Mouse (Mus musculus) spleen, postnatal 4 days (tissue): ENCODE results near the gene Glrx2.
A peak's percentile ranks its signal among the peaks of the same experiment; 100 is the strongest.

ENCODE experiments used
- DNase-seq, 2 experiments: peaks; one replicate each; pipeline ENCODE4 v3.0.0; 2022; ENCODE audit warnings: low spot score in 2 of 2

Glrx2 gene

DNA sequence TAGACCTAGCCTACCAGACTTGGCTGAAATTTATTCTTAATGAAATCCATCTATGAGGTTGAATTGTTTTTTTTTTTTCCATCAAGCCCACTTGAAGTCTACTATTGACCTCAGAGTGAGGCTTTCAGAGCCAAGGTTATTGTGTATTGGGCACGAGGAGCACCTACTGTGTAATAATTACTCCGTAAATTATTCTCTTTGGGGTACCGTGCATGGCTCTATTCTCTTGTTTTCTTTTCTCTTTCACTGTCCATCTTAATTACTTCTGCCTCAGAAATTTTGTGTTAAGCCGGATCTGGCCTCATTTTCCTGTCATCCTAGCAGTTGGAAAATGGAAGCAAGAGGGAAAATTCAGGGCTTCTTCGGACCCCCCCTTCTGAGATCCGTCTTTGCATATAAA lies 26.0 kb downstream of the Glrx2 start:
- DNase-seq = no peak

DNA sequence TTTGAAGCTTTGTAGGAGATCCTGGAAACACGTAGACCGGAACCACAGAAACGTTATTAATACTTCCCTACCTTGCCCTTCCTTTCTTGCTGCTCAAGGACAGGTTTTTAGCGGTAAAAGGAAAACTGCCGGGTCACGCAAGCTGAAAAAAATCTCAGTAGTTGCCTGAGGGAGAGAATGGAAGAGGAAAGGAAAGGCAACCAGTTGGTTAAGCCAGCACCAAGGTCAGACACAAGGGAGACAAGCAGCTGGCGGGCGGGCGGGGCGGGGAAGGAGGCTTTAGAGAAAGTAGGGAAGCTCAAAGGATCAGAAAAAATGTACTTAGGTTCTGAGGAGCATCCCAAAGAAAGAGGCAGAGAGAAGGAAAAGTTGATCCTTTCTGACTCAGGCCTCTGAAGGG lies 29.7 kb downstream of the Glrx2 start:
- peak in 1 of 2 experiments; percentile 20 for DNase-seq

DNA sequence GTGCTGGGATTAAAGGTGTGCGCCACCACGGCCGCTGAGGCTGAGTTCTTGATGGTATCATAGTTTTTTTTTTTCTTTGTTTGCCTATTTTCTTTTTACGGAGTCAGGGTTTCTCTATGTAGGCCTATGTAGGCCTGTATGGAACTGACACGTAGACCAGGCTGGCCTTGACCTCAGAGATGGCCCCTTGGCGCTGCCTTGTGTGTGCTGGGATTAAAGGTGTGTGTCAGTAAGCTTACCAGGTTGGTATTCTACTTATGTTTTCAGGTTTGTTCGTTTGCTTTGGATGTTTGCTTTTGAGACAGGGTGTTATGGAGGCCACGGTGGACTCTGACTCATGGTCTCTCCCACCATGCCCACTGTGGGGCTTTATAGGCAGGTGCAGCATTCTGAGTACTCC lies 46.0 kb downstream of the Glrx2 start:
- DNase-seq = no peak

DNA sequence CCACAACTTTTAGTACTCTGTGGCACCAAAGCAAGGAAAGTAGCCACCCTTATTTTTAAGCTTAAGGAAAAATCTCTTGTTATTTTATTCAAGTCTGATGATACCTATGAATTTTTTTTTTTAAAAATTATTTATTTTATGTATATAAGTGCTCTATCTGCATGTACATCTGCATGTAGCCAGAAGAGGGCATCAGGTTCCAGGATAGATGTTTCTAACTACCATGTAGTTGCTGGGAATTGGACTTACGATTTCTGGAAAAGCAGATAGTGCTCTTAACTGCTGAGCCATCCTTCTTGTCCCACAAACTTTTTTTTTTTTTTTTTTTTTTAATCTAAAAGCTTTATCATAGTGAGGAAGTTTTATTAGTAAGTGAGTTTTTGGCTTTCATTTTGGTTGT lies 48.3 kb downstream of the Glrx2 start:
- no peak for DNase-seq

DNA sequence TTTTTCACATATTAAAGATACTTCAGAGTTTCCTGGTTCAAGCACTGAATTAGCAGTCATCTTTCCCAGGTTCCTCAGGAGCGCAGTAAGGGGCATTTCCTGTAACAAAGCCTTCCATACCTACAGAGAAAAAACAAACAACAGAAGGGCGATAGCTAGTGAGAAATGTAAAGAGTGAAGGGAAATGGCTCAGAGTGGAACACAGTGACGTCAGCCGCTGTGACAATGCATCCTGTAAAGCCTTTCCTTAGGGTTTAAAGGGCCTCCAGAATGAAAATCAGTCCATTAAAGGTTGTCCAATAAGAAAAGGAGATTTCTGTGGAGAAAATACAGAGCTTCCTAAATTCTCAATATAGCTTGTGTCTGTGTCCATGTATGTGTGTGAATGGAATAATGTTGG lies 49.7 kb downstream of the Glrx2 start:
- DNase-seq = no peak

DNA sequence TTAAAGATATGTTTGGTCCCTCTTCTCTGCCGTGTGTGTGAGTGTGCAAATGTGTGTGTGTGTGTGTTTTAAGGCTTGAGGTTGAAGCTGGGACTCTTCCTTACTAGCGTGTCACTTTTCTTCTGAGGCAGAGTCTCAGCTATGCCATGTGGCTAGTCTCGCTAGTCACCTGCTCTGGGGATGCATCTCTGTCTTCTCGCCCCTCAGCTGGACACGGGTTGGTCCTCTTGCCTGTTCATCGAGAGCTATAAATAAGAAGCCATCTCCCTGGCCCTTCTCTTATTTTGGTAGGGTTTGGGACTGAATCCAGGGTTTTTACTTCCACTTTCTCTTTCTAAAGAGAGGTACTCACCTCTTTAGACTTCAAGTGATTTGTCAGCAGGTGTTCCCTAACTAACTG lies 50.1 kb downstream of the Glrx2 start:
- no peak for DNase-seq

DNA sequence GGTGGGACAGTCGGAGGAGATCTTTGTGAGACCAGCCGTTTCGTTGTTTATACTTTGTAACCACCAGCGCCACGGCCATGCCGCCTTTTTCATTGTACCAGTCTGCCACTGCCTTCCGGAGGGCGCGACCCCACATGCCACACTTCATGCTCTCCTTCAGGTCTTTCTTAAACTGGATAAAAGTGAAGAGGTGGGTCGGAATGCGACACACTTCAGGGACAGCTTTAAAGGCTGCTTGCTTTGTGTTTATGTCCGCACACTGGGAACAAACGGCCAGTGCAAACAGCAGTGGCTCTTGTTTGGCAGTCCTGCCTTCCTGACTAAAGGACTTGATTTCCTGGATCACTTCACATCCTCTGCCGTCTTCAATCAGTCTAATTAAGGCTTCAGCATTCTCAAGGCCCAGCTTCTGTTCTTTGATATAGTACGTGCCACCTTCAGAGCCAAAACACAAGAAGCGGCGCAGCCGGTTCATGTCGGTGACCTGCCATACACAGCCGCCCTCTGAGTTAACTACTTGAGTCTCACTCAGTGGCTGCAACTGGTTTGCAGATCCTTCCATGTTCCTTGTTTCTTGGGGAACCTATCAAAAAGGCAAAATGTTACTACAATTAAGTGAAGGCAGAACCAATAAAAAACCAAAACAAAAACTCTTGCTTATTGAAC lies 54.4 kb downstream of the Glrx2 start:
- no peak for DNase-seq

DNA sequence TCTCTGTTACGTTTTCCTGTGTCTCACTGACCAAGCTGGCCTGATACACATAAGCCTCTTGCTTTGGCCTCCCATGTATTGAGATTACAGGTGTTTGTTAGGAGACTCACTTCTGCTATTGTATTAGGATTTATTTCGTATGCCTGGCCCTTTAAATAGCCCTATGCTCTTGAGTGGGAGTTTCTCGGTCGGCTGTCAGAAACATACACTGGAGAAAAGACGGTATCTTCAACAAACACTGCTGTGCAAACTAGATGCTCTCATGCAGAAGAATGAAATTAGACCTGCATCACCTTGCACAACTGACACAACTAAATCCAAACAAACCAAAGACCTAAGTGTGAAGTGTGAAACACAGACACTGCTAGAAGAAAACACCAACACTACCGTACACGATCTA lies 56.9 kb downstream of the Glrx2 start:
- DNase-seq = no peak

DNA sequence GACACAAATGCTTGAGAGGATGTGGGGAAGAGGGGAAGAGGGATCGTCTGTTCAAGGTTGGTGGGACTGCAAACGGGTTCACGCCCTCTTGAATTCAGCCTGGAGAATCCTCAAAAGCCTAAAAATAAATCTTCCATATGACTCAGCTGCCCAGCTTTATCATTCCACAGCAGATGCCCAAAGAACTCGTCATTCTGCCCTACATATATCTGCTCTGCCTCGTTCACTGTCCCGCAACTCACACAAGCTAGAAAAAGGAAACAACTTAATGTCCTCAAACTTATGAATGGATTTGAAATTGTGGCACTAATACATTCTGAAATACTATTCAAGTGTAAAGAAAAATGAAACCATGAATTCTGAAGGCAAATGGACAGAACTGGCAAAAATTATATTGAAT lies 57.8 kb downstream of the Glrx2 start:
- no peak for DNase-seq

DNA sequence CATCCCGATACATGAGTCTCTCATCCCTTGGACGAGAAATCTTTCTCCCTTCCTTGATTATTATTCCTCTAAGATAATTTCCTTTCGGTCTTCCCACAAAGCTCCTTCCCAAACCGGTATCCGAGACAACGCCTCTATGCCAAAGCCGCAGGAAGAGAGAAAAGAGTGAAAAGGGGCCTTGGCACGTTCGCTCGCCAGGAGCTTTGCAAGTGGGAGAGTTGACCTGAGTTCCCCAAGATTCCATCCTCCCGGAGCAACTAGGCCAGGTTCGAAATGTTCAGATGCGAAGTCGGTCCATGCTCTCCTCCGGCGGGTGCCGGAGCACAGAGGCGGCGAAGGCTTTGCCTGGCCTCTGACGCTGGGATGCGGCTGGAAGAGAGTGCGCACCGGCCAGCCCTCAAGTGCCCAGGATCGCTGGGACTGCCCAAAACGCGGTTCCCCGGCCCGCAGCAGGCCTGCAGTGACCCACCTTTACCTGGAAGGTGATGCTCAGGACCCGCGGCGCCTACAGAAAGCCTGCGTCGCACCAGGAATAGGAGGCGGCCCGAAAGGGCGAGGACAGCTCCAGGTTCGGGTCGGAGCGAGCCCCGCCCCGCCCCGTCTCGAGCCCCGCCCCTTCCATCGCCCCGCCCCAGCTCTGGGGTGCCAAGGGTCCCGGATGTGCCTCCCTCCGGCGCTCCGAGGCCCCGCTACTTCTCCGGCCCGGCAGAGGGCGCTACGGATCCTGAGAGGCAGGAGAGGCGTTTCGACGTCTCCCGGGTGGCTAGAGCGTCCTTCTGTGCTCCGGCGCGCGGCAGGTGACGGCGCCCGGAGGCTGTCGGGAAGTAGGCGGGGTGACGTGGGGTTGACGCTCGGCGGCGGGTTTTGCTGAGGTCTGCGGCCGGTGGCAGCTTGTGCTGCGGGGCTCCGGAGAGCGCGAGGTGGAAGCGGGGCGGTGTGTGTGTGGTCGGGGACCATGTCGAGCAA lies 60.6 kb downstream of the Glrx2 start, which contains the start of the genes Trove2 and Uchl5:
Trove2 (minus strand) TSS at position 623 of the 966 bp plus-strand sequence.
Uchl5 (plus strand) TSS at position 827 of the 966 bp plus-strand sequence.
- peak; percentile 99 to 100 for DNase-seq

DNA sequence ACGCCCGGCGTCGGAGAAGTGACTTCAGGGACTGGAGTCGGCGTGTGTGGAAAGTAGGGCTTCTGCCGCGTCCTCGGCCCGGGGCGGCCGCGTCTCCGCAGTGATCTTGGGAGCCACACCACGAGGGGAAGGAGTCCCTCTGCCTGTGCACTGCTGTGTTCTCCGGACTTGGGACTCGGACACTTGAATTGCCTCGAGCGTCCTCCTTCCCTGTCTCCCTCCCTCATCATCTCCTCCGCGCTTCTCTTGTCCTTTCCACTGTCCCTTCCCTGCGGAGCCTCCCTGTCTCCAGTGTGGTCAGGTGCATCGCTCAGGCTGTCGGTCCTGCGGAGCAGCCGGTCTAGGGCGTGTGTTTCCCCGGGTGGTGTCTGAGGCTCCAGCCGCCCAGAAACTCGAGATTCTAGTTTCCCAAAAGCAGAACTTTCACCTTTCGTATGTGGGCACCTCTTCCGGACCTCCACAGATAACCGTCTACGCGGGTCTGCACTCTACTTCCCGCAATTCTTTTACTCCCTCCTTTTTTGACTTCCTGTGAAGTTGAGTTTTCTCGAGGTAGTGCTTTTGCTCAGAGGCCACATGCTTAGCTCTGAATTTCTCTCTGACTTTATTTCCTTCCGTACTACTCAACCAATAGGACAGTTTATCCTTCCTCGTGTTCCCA lies 61.5 kb downstream of the Glrx2 start:
- DNase-seq = peak; percentile 45 to 78

DNA sequence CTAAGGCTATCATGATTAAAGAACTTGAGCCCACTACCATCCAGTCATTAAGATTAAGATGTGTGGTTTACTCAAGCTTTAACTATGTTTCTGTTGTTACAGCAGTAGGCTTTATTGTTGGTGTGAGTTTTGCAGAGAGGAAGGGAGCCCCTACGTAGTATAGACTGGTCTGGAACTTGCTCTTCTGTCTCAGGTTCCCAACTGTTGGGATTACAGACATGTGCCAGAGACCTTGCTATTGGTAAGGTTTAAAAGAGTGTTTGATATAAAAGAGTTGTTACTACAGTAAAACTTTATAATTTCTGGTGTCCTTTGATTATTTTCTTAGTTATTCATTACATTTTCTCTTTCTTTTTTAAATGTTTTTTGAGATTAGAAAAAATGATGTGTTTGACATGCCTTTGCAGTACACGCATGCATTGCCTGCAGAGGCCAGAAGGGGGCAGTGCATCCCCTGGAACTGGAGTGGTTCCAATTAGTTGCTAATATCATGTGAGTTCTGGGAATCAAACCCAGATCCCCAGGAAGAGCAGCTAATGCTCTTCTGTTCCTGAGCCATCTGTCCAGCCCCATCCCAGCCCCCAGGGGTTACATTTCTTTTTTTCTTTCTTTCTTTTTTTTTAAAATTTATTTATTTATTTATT lies 72.6 kb downstream of the Glrx2 start:
- peak; percentile 63 to 85 for DNase-seq
